Mouse (Mus musculus) gastrocnemius, postnatal 25 days (tissue): ENCODE results near the gene Crtc2. TPM values are rescaled to one million over a fixed set of nuclear protein-coding genes. Genes with fewer than 3 reads are reported as not detected.

Source experiments
- DNase-seq: peaks from one replicate; pipeline ENCODE4 v3.0.0; 2022
- microRNA-seq, 2 experiments: library from miRNA; unstranded; fragments of <30 nt; microRNA quantifications; one replicate each; pipeline ENCODE4 v1.2.0; 2021; ENCODE audit warnings: borderline replicate concordance in 2 of 2
- total RNA-seq, 2 experiments: library from RNA; stranded (reverse); gene quantifications; 1 replicate in 1 of 2; 2 replicates in 1 of 2; pipeline ENCODE4 v1.2.3; 2021

Crtc2 gene
- total RNA-seq, 2 experiments from 2014 or later: 13.9 to 16.9 TPM

DNA sequence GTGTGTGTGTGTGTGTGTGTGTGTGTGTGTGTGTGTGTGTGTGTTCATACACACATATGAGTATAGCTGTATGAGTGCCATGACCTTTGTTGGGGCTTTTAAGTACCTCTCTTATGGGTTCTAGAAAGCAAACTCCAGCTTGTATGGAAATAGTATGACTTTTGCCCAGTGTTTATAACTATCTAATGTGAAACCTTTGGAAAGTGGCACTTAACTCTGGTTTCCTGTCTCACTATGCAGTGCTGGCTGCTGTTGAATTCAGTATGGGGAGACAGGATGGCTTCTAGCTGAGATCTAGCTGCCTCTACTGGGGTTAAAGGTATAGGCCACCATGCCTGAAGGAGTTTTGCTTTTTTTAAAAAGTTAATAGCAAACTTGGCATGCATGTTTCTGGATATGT lies 55.6 kb downstream of the Crtc2 start:
- DNase-seq: no peak

- no peak for DNase-seq
Observed at GRCm38 (mm10) chr3:90313367-90313766, 59.4 kb downstream of the Crtc2 start.

Small RNA genes lying within 50 kb of the gene (microRNA-seq; reads per million reads assigned to microRNA genes)
- 0 reads per million in 2 experiments for gene Mir7012

Other genes starting within 250 kb of the Crtc2 start
- gene 4933434E20Rik, start 202.5 kb upstream of the Crtc2 start, total RNA-seq: 10 to 100 TPM; 84.1 to 84.9 TPM
- 10 to 100 TPM; 79.1 to 79.3 TPM for gene Ubap2l, start 201.5 kb upstream of the Crtc2 start, total RNA-seq
- 100 to 1,000 TPM; 133 to 716 TPM for gene Tpm3, start 181.5 kb upstream of the Crtc2 start, total RNA-seq
- under 1 TPM; 0.05 to 0.08 TPM for gene Nup210l, start 150.0 kb upstream of the Crtc2 start, total RNA-seq
- gene Rps27, start 40.5 kb upstream of the Crtc2 start, total RNA-seq: 100 to 1,000 TPM; 823 to 860 TPM
- 1 to 10 TPM; 7.1 to 8.8 TPM for gene Rab13, start 40.5 kb upstream of the Crtc2 start, total RNA-seq
- 10 to 100 TPM; 54.3 to 56.9 TPM for gene Jtb, start 22.6 kb upstream of the Crtc2 start, total RNA-seq
- gene Creb3l4, start 10.7 kb upstream of the Crtc2 start, total RNA-seq: under 1 TPM in 1 of 2 experiments, not detected in 1; 0.35 TPM
- gene Slc39a1, start 6.0 kb upstream of the Crtc2 start, total RNA-seq: 10 to 100 TPM; 49.6 to 54.7 TPM
- gene Dennd4b, start 11.0 kb downstream of the Crtc2 start, total RNA-seq: 10 to 100 TPM; 71.3 to 76.9 TPM
- gene Gatad2b, start 39.0 kb downstream of the Crtc2 start, total RNA-seq: 10 to 100 TPM; 37.2 to 40.0 TPM
- 1 to 10 TPM; 1.5 to 1.7 TPM for gene Slc27a3, start 135.8 kb downstream of the Crtc2 start, total RNA-seq
- 10 to 100 TPM; 14.5 to 15.9 TPM for gene Ints3, start 179.5 kb downstream of the Crtc2 start, total RNA-seq
- gene Npr1, start 211.7 kb downstream of the Crtc2 start, total RNA-seq: 10 to 100 TPM in 1 of 2 experiments, 1 to 10 TPM in 1; 7.7 to 10.8 TPM
- 10 to 100 TPM; 23.4 to 25.6 TPM for gene Ilf2, start 222.0 kb downstream of the Crtc2 start, total RNA-seq
- 10 to 100 TPM; 57.4 to 60.0 TPM for gene Snapin, start 236.9 kb downstream of the Crtc2 start, total RNA-seq